Mouse (Mus musculus) hindbrain, postnatal 0 days (tissue): ENCODE data around the gene C2cd4b. TPM values are rescaled to one million over a fixed set of nuclear protein-coding genes. Genes with fewer than 3 reads are reported as not detected.
A peak's percentile ranks its signal among the peaks of the same experiment; 100 is the strongest.

Source experiments
- ATAC-seq: fragments of 200-750 bp; cut with Nextera tagmentation; 2 replicates; pipeline ENCODE4 v1.8.0; 2017; ENCODE audit warnings: mild to moderate bottlenecking, moderate TSS enrichment, moderate library complexity
- DNase-seq: peaks from one replicate; pipeline ENCODE4 v3.0.0-alpha.2; 2015; ENCODE audit warnings: low spot score
- H3K27ac ChIP-seq: fragments of 300-500 bp; sonication (generic); 2 replicates; pipeline ENCODE4 v1.5.1; 2014; ENCODE audit warnings: mild to moderate bottlenecking
- H3K27me3 ChIP-seq: fragments of 300-500 bp; sonication (generic); 2 replicates; pipeline ENCODE4 v1.6.1; 2014; ENCODE audit warnings: low read length, mixed read lengths; ENCODE audit not compliant: insufficient read depth
- H3K36me3 ChIP-seq: fragments of 300-500 bp; sonication (generic); 2 replicates; pipeline ENCODE4 v1.6.1; 2014; ENCODE audit warnings: low read length, mixed read lengths; ENCODE audit not compliant: insufficient read depth
- H3K4me1 ChIP-seq: fragments of 300-500 bp; sonication (generic); 2 replicates; pipeline ENCODE4 v1.6.1; 2014; ENCODE audit warnings: antibody characterized with exemption, low read length, mixed read lengths; ENCODE audit not compliant: insufficient read depth
- H3K4me2 ChIP-seq: fragments of 300-500 bp; sonication (generic); 2 replicates; pipeline ENCODE4 v1.6.1; 2014; ENCODE audit warnings: low read depth, mild to moderate bottlenecking, low read length, moderate library complexity, mixed read lengths
- H3K4me3 ChIP-seq: fragments of 300-500 bp; sonication (generic); 2 replicates; pipeline ENCODE4 v1.5.1; 2014; ENCODE audit warnings: low read length
- H3K9ac ChIP-seq: fragments of 300-500 bp; sonication (generic); replicated peaks from 2 replicates; pipeline ENCODE4 v1.6.1; 2014; ENCODE audit warnings: mild to moderate bottlenecking, low read length, moderate library complexity, mixed read lengths
- H3K9me3 ChIP-seq: fragments of 300-500 bp; sonication (generic); 2 replicates; pipeline ENCODE4 v1.6.1; 2016; ENCODE audit warnings: low read length, mixed read lengths
- CTCF ChIP-seq: IDR thresholded peaks from 2 replicates; pipeline ENCODE4 v1.5.1; 2016; ENCODE audit warnings: antibody characterized with exemption, control low read depth, low read depth
- WGBS: fragments of 180-500 bp; shearing (Covaris S2); extraction: QIAGEN DNeasy Blood & Tissue Kit; methylation state at CpG from one replicate; pipeline ENCODE4 v1.1.7; 2014; 5-methylcytosine and 5-hydroxymethylcytosine counted together
- polyA plus RNA-seq: library from polyadenylated mRNA; unstranded; fragments of >200 nt; fragmentation: Nextera tagmentation; extraction: Ambion mirVana; gene quantifications from 2 replicates; pipeline ENCODE4 v1.2.1, GENCODE M21; 2015
- total RNA-seq: library from RNA; depleted of rRNA; stranded (reverse); fragments of >200 nt; gene quantifications from 2 replicates; pipeline ENCODE4 v1.2.3, GENCODE M21; 2014

Gene C2cd4b
- total and polyA plus RNA-seq, 2 experiments from 2014 or later = 2.1 to 4.0 TPM

- no peak for ATAC-seq
- Histone ChIP-seq H3K4me3 (no peak overlapping the region), H3K9ac (no peak overlapping the region), H3K4me2 (no peak overlapping the region), H3K27me3 (no peaks in the 10 kb centered on the region), H3K9me3 (no peaks in the 10 kb centered on the region), H3K27ac (no peak overlapping the region), H3K36me3 (no peaks in the 10 kb centered on the region), H3K4me1 (peaks cover 5% of the 10 kb centered on the region; the same call in 1 of the 2 replicates)
- DNase-seq = no peak
- 92% methylated on average over 8 of the region's 8 CpGs for WGBS
- no peak for TF ChIP-seq CTCF
Measured at GRCm38 (mm10) chr9:67722378-67722777, 36.9 kb upstream of the C2cd4b start.

- ATAC-seq (no peak), DNase-seq (no peak)
- H3K4me3 ChIP-seq = no peak overlapping the region
- no peaks in the 10 kb centered on the region for H3K4me1 ChIP-seq
- TF ChIP-seq CTCF = no peak
- H3K4me2 ChIP-seq = no peak overlapping the region
- WGBS = 71% methylated on average over 3 of the region's 3 CpGs
- H3K9ac ChIP-seq = no peak overlapping the region
- H3K27me3 ChIP-seq = no peaks in the 10 kb centered on the region
- no peaks in the 10 kb centered on the region for H3K36me3 ChIP-seq
- H3K9me3 ChIP-seq = no peaks in the 10 kb centered on the region
- no peak overlapping the region for H3K27ac ChIP-seq
Measured at GRCm38 (mm10) chr9:67725196-67725595, 34.0 kb upstream of the C2cd4b start.

- Histone ChIP-seq H3K4me3 (no peak overlapping the region), H3K27ac (no peak overlapping the region), H3K9ac (no peak overlapping the region), H3K4me1 (no peaks in the 10 kb centered on the region), H3K9me3 (no peaks in the 10 kb centered on the region), H3K27me3 (no peaks in the 10 kb centered on the region), H3K36me3 (no peaks in the 10 kb centered on the region), H3K4me2 (no peak overlapping the region)
- ATAC-seq (no peak), DNase-seq (no peak)
- TF ChIP-seq CTCF = no peak
- WGBS = 95% methylated on average over 15 of the region's 15 CpGs
Measured at GRCm38 (mm10) chr9:67733716-67734115, 25.5 kb upstream of the C2cd4b start.

GRCm38 (mm10) chr9:67735426-67735825 lies 23.8 kb upstream of the C2cd4b start:
- no peak overlapping the region for H3K27ac ChIP-seq
- peak; percentile 67 for TF ChIP-seq CTCF
- H3K27me3 ChIP-seq = no peaks in the 10 kb centered on the region
- ATAC-seq (no peak), DNase-seq (peak; percentile 67)
- no peaks in the 10 kb centered on the region for H3K9me3 ChIP-seq
- 38% methylated on average over 11 of the region's 11 CpGs for WGBS
- no peaks in the 10 kb centered on the region for H3K36me3 ChIP-seq
- no peak overlapping the region for H3K4me2 ChIP-seq
- H3K4me3 ChIP-seq = no peak overlapping the region
- no peak overlapping the region for H3K9ac ChIP-seq
- no peaks in the 10 kb centered on the region for H3K4me1 ChIP-seq

DNA sequence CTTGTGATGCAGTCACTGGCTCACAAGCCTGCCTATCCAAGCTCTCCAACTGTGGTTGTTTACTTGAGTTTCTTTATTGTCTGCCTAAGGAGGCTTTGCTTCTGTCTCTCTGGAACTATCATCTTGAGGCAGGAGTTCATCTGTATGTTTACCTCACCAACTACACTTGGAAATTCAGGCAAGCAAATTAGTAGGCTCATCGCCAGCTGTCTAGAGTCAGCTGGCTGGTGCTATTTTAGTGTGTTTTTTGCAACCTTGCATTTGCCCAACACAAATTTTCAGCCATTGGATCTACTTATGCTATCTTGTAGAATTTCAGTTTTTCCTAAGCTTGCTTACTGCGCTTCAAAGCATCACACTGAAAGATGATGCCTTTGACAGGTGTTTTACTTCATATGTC lies 18.0 kb upstream of the C2cd4b start:
- TF ChIP-seq CTCF = no peak
- Histone ChIP-seq H3K27me3 (no peaks in the 10 kb centered on the region), H3K27ac (no peak overlapping the region), H3K36me3 (no peaks in the 10 kb centered on the region), H3K9ac (no peak overlapping the region), H3K4me2 (no peak overlapping the region), H3K9me3 (no peaks in the 10 kb centered on the region), H3K4me1 (no peaks in the 10 kb centered on the region), H3K4me3 (no peak overlapping the region)
- 89% methylated on average over 2 of the region's 2 CpGs for WGBS
- ATAC-seq = no peak
- no peak for DNase-seq

DNA sequence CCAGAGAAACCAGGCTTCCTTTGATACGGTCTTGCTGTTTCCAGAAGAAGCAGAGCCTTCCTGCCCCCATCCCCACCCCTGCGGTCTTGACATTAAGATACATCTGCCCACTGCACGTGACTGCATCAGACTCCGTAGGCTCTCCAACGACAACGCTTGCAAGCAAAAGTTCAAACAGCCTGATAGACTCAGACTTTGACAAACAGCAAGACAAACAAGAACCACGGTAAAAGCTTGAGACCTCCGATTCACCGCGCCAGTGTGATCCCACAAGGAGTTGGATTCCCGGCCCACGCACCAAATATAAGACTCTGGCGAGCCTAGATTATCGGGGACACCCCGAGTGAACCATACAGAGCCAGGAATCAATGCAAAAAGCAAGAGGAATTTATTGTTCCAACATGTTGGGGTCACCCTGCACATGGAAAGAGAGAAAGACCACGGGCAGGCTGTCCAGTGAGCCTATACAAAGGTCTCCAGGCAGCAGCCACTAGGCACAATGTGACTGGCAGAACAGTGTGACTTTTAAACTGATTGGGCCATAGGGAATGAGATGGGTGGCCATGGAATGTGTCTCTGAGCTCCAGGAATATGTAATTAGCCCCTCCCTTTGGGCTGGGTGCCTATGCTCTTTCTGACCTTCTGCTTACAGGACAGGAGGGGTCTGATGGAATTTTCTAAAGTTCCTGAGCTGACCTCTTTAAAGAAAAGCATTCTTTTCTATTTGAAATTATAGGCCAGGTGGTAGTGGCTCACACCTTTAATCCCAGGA lies 5.6 kb upstream of the C2cd4b start:
- no peak for TF ChIP-seq CTCF
- WGBS = 84% methylated on average over 16 of the region's 16 CpGs
- Histone ChIP-seq H3K9me3 (no peaks in the 10 kb centered on the region), H3K4me2 (no peak overlapping the region), H3K4me1 (no peaks in the 10 kb centered on the region), H3K27me3 (no peaks in the 10 kb centered on the region), H3K9ac (no peak overlapping the region), H3K36me3 (no peaks in the 10 kb centered on the region), H3K27ac (no peak overlapping the region), H3K4me3 (no peak overlapping the region)
- ATAC-seq = no peak
- DNase-seq = no peak

DNA sequence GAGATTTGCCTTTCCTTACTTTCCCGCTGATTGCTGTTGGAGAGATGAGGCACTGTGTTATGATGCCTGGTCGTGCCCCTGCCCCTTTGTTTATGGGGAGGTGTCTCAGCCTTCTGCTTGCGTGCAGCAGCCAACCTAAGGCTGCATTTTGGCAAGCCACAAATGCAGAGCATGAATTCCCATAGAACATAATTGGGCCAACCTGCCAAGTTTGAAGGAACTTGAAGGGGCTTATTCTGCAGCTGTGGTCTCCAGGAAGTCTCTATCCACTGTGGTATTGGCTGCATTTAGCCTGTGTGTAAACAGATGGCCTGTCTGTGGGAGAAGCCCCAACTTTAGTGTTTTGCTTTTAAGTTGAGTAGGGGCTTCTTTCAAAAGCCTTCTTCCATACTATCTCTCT lies 4.5 kb upstream of the C2cd4b start:
- Histone ChIP-seq H3K4me1 (0 out of 2 replicates have a peak, but pooled peaks cover 7% of the 10 kb centered on the region), H3K36me3 (no peaks in the 10 kb centered on the region), H3K9me3 (no peaks in the 10 kb centered on the region), H3K27ac (no peak overlapping the region), H3K9ac (no peak overlapping the region), H3K4me2 (no peak overlapping the region), H3K4me3 (no peak overlapping the region), H3K27me3 (no peaks in the 10 kb centered on the region)
- no peak for ATAC-seq
- WGBS = 41% methylated on average over 3 of the region's 3 CpGs
- no peak for TF ChIP-seq CTCF
- peak; percentile 51 for DNase-seq
